Mouse (Mus musculus) megakaryocyte-erythroid progenitor cell, adult 5-6 weeks (primary cell): ENCODE data around the gene Fnip2. TPM values are rescaled to one million over a fixed set of nuclear protein-coding genes. Genes with fewer than 3 reads are reported as not detected.

Experiments used
- ATAC-seq: replicated peaks from 2 replicates; pipeline ENCODE4 v1.8.0; 2016; ENCODE audit warnings: mild to moderate bottlenecking, inconsistent platforms; ENCODE audit not compliant: severe bottlenecking, poor library complexity, low FRiP score, low TSS enrichment
- total RNA-seq, 2 experiments: library from RNA; stranded (forward) in 1 of 2; stranded (reverse) in 1 of 2; fragments of 200-1000, 215-1000 nt in 1 of 2; fragments of >200 nt in 1 of 2; fragmentation: Nextera tagmentation in 1 of 2; gene quantifications; 2 replicates each; pipeline ENCODE4 v1.2.3; 2014 to 2017

Gene Fnip2
- total RNA-seq, 2 experiments from 2014 or later: 15.8 to 23.2 TPM

DNA sequence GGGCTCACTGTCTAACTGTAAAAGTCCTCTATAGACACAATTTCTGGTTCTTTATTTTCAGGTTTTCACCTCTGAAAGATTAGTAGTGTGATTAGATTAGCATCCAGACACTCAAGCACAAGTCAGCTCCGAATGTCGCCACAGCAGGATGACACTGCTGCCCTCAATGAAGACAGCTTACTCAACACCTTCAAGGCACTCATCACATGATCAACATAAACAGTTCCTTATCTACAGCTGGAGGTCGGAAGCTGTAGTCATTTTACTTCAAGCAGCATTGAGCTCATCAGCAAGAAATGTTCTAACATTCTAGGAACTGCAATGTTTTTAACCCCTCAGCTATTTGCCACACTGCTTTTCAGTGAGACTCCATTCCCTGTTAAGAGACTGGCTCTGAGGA is 76.0 kb downstream of the Fnip2 start:
- ATAC-seq: no peak

DNA sequence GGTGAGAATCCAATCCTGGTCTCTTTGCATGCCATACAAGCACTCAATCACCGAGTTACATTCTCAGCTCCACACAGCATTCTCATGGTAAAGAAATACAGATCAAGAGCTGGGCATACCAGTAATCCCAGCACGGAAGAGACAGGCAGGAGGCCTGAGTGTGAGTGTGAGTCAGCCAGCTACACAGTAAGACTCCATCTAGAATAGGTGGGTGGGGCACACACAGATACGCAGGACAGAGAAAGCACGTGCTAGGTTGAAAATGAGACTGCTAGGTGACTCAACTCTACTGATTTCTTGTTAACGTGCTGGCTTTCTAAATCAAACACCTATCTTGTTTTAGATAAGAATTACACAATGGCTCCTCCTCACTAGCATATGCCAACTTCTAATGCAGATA is 77.5 kb downstream of the Fnip2 start:
- ATAC-seq: no peak

DNA sequence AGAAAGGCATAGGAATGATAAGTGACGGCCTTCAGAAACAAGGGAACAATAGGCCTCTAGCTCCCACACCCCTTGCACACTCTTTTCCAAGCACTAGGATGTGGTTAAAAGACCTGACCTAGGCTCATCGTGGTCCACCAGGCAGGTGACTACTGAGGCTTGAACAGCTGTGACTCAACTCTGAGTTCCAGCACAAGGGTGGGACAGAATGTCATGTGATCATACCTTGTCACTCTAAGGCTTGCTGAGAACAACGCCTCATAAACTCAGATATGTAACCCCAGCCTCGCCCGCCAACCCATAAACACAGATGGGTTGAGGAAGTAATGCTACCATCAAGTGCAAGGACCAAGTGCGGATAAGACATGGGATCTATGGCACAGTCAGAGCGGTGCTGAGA is 79.6 kb downstream of the Fnip2 start:
- ATAC-seq: no peak

DNA sequence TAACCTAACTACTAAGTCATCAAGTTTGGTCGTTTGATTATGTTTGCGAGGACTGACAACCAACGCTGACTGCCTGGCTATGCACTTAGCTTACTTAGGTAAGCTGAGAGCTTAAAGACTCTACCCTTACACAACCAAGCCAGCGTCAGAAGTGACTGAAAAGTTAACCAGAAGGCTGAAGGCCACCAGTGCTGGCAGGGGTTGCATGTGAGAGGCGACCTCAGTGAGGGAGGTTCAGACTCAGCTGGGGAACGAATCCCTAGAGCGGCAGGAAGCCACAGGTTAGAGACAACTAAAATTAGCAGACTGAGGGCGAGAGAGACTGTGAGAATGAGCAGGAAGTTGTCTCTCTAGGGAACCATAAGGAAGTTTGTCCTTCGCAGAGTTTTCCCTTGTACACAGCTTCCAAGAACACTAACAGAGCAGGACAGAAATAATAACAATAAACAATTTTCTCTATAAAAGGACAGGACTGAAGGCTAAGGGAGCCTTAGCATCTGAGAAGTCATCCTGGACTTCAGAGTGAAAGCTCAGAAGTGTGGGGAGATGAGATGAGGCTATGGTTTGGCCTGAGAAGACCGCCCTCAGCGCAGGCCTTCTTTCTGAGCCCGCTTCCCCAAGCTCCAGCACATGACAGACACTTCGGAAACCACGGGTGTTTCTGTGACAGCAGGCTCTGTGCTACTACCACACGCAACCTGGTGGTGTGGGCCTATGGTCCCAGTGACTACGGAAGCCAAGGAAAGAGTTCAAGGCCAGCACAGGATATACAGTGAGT is 83.1 kb downstream of the Fnip2 start:
- no peak for ATAC-seq

DNA sequence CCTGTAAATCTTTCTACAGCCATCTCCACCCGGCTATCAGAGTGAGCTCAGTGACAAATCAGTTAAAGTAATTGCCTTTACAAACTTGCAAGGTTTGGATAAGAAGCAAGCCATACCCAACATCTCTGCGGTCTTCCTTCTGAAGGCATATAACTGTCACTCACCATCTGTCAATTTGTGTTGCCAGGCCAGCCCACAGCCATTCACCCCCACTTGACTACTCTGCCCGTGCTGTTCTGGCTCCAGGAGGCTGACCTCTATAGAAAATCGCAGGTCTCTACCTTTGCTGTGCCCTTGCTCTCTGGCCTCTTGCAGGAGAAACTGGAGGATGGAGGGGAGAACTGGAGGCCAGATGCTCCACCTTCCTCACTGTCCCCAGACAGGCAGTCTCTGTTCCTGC is 88.7 kb downstream of the Fnip2 start:
- peak; percentile 64 for ATAC-seq

DNA sequence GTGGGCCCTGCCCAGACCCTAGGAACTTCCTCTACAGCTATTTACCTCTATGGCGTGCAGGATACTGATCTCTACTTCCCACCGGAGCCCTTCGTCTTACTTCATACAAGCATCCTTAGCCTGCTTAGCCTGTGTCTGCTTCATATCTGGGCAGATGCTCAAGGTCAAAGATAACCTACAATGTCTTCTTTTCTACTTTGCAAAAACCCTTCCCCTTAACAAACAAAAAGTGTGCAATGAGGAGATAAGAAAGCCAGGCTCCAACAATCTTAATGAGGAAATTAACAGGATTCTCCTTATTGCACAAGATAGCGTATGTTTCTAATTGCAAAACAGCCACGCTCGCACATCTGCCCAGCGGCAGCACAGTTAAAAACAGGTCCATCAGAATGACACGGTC is 89.2 kb downstream of the Fnip2 start:
- ATAC-seq: peak; percentile 71

DNA sequence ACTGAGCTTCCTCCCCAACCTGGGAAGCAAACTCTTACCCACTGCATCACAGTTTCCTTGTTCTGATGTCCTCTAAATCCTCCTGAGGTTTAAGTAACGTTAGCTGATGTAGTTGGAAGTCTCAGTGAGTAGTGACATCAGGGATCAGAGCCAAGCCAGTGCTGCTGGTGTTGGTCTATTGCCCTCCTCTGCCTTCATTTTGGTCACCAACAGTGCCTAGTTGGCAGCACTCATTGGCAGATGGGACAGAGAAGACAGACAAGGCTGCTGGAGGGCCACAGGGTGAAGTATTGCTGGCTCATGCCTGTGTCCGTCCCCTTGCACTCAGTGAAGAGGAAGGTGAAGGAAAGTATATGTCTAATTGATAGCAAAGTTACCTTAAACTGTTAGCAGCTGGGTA is 91.6 kb downstream of the Fnip2 start:
- ATAC-seq: no peak

DNA sequence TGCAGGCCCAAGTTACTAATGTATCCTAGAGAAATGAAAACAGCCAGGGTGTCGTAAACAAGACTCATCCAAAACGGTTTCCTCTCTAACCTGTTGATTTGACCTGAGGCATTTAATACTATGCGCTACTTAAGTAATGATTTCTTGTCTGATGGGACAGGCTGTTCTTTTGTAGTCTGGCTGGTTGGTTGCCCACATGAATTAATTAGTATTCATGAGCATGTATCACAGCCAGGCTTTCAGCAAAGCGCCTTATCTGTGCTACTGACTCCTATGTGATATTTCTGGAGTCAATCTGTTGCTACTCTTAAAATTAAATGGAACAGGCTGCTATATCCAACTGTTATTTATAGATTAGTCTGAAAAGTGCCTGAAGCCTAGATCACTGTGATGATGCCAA is 92.7 kb downstream of the Fnip2 start:
- no peak for ATAC-seq

DNA sequence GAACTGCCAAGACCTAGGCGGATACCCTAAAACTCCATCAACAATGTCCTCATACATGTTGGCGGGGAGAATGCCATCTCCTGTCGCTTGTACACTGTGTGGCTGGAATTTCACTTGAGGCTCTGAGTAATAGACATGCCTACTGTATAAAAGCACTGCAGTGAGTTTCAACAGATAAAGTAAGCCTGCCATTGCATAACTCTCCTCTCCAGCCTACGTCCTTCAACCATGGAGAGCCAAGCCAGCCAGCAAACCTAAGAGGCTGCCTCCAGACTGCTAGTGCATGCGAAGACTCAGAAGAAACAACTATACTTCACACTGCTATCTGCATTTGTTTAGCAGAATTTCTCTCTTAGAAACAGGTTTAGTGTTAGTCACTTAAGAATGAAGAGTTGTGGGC is 95.2 kb downstream of the Fnip2 start:
- no peak for ATAC-seq

DNA sequence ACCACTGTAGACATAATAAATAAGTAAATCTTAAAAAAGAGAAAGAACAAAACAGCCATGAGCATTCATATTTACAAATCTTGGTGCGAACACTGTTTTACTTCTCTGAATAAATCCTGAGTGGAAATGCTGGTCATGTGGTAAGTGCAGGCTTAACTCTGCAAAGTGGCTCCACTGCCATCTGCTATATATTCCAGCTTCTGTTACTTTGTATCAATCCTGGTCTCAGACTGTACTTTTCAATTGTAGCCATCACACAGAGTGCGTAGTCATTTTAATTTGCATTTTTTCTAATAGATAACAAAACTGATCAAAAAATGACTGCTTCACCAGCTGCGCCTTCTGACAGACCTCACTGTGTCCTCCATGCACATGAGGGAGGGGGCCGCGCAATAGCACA is 98.2 kb downstream of the Fnip2 start:
- ATAC-seq: no peak

DNA sequence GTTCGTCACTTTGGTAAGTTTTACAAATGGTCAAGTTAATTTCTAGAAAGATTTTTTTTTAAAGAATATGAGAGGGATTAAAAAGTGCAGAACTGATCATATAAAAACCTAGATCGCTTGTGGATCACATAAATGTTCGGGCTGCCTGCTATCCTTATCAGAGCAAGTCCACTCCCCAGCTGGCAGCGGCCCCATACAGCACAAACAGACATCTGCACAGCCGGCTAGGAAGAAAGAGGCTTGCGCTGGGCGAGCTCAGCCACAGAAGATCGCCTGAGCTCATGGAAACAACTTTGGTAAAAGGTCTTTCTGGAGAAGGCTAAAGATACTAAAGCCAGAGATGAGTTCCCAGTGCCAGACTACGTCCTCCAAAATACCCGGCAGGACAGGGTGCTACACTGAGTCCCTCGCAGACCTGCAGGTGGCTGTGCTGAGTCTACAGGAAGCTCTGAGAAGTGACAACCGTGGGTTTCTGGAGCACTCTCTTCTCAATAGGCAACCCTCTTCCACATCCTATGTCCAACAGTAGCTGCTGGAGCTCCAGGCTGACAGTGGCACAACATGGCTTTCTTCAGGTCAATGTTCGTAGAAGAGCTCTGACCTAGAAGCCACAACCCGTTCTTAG is 108.8 kb downstream of the Fnip2 start:
- peak; percentile 78 for ATAC-seq

DNA sequence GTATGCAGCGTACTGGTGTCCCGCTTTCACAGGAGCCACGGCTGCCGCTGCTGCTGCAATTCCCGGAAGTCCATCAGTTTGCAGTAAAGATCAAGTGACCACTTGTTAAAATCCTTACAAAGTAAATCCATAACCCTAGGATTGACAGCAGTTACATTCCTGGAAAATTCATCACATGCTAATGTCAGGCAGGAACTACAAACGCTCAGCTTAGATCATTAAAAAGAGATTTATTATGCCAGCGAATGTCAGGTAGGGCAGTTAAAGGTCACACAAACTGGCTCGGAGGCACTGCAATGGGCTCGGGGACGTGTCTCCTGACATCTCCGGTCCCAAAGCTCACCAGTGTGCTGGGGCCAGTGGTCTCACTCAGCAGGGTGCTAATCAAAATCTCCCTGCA is 111.8 kb downstream of the Fnip2 start:
- ATAC-seq: no peak

DNA sequence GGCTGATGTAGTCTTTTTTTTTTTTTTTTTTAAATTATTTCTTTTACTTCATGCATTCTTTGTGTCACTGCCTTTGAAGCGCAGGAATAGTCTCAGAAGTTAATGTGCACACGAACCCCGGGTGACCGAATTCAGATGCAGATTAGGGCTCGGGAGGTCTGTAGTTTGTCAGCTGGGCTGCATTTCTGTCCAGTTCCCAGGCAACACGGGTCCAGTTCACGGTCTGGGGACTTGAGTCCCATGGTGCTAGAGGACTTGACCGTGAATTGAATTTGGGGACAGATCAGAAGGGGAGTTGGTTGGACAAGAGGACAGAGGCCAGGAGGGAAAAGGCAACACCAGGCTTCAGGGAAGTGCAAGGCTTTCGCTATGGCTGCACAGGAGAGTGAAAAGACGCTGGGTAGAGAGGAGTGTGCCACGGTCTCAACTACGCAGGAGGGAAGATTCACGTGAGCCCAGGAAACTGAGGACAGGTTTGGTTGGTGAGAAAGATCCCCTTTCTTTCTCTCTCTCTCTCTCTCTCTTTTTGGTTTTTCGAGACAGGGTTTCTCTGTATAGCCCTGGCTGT is 114.8 kb downstream of the Fnip2 start:
- no peak for ATAC-seq

DNA sequence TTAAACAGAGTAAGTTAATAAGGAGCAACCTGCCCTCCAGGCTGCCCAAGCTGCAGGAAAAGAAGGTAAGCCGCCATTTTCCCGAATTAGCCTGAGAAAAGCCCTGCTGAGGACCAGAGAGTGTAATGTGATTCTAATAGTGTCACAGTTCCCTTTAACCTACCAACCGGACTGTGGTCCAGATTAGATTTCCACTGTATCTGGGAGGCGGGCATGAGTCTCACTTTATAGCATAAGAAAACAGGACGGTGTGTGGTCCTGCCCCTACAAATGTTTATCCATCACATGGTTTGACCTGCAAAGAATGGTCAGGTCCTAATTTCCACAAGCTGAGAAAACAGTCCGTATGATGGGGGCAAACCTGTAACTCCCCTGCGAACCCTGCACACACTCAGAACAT is 118.2 kb downstream of the Fnip2 start:
- no peak for ATAC-seq

DNA sequence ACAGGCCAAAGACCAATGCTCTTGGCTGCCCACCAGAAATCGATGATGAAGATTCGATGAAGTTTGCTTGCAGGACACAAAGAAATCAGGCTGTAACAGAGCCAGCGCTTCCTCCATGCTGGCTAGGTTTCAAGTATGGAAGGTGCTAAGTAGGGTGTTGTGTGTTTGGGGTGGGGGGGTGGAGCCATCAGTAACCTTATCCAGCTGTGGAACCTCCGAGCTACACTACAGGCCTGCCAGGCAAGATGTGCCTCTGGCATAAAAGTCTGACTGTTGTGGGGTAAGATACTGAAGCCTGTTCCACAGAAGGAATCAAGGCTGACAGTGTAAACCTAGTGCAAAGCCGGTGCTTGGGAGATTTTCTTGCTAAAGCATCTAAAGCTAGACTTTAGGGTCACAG is 119.2 kb downstream of the Fnip2 start:
- ATAC-seq: no peak

DNA sequence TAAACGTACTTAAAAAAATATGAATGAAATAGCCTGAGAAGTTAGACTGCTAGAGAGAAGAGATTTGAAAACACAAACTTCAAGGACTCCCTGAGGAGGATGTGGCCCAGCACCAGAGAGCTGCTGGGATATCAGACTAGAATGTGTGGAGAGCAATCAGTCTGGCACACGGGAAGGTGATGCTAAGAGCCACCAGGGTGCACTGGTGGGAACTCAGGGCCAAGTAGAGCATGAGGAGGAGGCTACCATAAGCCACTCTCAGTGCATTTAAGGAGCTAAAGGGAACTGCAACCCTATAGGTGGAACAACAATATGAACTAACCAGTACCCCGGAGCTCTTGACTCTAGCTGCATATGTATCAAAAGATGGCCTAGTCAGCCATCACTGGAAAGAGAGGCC is 120.9 kb downstream of the Fnip2 start:
- ATAC-seq: 0 out of 2 replicates have a peak, but pooled peaks have one; percentile 60

DNA sequence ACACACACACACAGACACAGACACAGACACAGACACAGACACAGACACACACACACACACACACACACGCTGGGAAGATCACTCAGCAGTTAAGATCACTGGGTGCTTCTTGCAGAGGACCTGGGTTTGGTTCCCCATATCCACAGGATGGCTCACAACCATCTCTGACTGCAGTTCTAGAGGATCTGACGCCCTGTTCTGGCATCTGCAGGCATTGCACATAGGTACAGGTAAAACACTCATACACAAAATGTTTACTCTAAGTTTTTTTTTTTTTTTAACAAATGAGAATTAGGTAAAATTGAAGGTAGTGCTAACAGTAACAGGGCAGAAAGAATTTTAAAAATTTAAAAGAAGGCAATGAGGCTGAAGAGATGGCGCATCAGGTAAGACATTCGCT is 121.5 kb downstream of the Fnip2 start:
- ATAC-seq: no peak

DNA sequence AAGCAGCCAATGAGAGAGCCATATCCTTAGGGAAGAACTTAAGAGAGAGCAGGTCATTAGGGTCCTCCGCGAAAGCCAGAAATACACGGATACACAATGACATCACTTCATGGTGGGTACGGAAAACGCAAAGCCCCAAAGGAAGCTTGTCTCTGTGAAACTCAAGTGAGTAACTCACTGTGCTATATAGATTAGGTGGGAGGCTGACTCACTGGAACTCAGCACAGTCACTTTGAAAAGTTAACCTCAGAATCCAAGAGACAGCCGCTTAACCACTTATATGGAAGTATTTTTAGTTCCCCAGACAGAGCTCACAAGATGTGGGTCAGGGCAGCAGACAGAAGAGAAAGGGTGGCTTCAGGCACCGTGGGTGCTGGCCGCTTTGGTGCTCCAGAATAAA is 122.6 kb downstream of the Fnip2 start:
- no peak for ATAC-seq

DNA sequence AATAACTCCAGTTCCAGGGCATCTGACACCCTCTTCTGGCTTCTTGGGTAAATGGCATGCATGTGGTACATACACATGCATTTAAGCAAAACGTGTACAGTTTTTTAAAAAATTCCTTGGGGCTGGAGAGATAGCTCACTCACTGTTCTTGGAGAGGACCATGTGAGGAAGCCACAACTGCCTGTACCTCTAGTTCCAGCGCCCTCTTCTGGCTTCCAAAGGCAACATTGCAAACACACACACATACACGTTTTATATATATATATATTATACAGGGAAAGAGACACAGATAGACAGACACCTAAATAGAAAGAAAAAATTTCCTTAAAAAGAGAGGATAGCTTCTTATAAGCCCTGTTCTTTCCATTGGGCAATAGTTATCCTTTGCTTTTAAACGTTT is 123.7 kb downstream of the Fnip2 start:
- no peak for ATAC-seq

DNA sequence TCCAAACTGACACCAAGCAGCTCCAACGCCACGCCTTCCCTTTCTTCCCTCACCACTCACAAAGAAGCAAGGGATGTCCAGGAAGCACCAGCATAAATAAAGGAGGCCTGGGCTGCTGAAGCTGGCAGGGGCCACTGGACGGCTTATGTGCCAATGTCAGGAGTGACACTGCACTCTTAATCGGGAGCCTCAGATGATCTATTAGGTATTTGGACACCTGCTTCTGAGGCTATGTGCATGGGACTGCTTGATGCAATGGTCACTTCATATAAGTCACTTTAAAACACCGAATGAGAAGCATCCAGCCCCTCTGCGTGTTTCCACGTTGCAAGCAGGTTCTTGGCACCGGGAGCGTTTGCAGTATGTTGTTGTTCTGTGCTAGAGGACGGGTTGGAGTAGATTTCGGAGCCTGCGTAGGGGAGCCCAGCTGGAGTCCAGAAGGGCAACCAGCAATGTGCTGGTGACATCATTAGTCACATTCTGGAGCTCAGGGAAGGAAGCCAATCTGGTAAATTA is 126.6 kb downstream of the Fnip2 start:
- ATAC-seq: no peak

DNA sequence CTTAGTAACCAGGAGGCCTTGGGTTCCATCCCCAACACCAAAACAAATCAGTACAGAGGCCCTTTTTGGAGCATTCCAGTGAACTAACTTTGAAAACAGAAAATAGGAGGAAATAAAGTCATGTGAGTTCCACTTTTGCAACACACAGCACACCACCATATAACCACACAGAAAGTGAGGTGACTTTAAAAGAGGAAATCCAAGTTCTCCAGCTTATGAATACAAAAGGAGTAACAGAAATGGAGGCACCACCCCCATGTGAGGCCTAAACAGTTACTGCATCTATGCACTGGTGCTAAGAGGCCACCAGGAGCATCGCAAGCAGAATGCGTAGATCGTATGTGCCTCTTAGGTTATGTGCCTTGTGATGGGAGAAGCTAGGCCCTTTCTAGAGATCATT is 129.3 kb downstream of the Fnip2 start:
- no peak for ATAC-seq
